Mouse (Mus musculus) embryonic facial prominence, embryonic 11.5 days (tissue): ENCODE data around the gene Tspan32. TPM values are rescaled to one million over a fixed set of nuclear protein-coding genes. Genes with fewer than 3 reads are reported as not detected.
A peak's percentile ranks its signal among the peaks of the same experiment; 100 is the strongest.

ENCODE experiments used
- ATAC-seq: fragments of 200-750 bp; cut with Nextera tagmentation; replicated peaks from 2 replicates; pipeline ENCODE4 v1.8.0; 2017; ENCODE audit warnings: low read depth; ENCODE audit not compliant: insufficient number of reproducible peaks, low FRiP score, low TSS enrichment
- DNase-seq: peaks from one replicate; pipeline ENCODE4 v3.0.0-alpha.2; 2015; ENCODE audit warnings: low spot score
- H3K27ac ChIP-seq: fragments of 300-500 bp; sonication (generic); replicated peaks from 2 replicates; pipeline ENCODE4 v1.5.1; 2014; ENCODE audit warnings: mild to moderate bottlenecking, low read depth, low read length, control low read depth
- H3K27me3 ChIP-seq: fragments of 300-500 bp; sonication (generic); 2 replicates; pipeline ENCODE4 v1.6.1; 2014; ENCODE audit warnings: mild to moderate bottlenecking, low read length, moderate library complexity, mixed read lengths; ENCODE audit not compliant: control insufficient read depth, insufficient read depth
- H3K36me3 ChIP-seq: fragments of 300-500 bp; sonication (generic); replicated peaks from 2 replicates; pipeline ENCODE4 v1.6.1; 2014; ENCODE audit warnings: low read depth, mild to moderate bottlenecking, low read length, moderate library complexity, mixed read lengths; ENCODE audit not compliant: control insufficient read depth, insufficient read depth
- H3K4me1 ChIP-seq: fragments of 300-500 bp; sonication (generic); 2 replicates; pipeline ENCODE4 v1.6.1; 2014; ENCODE audit warnings: low read length, mixed read lengths; ENCODE audit not compliant: control insufficient read depth, insufficient read depth
- H3K4me2 ChIP-seq: fragments of 300-500 bp; sonication (generic); 2 replicates; pipeline ENCODE4 v1.6.1; 2014; ENCODE audit warnings: low read depth, mild to moderate bottlenecking, control low read depth, low read length, moderate library complexity
- H3K4me3 ChIP-seq: fragments of 300-500 bp; sonication (generic); 2 replicates; pipeline ENCODE4 v1.5.1; 2014; ENCODE audit warnings: low read depth, low read length, control low read depth
- H3K9ac ChIP-seq: fragments of 300-500 bp; sonication (generic); replicated peaks from 2 replicates; pipeline ENCODE4 v1.6.1; 2014; ENCODE audit warnings: mild to moderate bottlenecking, control low read depth, low read length
- H3K9me3 ChIP-seq: fragments of 300-500 bp; sonication (generic); replicated peaks from 2 replicates; pipeline ENCODE4 v1.6.1; 2016; ENCODE audit warnings: mild to moderate bottlenecking, low read length, inconsistent platforms, mixed read lengths; ENCODE audit not compliant: control insufficient read depth
- WGBS: fragments of 180-500 bp; shearing (Covaris S2); extraction: QIAGEN DNeasy Blood & Tissue Kit; methylation state at CpG from one replicate; pipeline ENCODE4 v1.1.7; 2014; 5-methylcytosine and 5-hydroxymethylcytosine counted together
- polyA plus RNA-seq: library from polyadenylated mRNA; unstranded; fragments of >200 nt; fragmentation: Nextera tagmentation; extraction: Ambion mirVana; gene quantifications from 2 replicates; pipeline ENCODE4 v1.2.1, GENCODE M21; 2014

The Tspan32 gene
- polyA plus RNA-seq, 1 experiment from 2014 or later: 4.0 TPM

GRCm38 (mm10) chr7:143005344-143006096 is 674 bp downstream of the Tspan32 start:
- no peaks in the 10 kb centered on the region for H3K27me3 ChIP-seq
- ATAC-seq: no peak
- WGBS: 87% methylated on average over 6 of the region's 6 CpGs
- no peaks in the 10 kb centered on the region for H3K9me3 ChIP-seq
- no peak overlapping the region for H3K4me3 ChIP-seq
- H3K4me1 ChIP-seq: peaks cover 4% of the 10 kb centered on the region
- H3K4me2 ChIP-seq: no peak overlapping the region
- DNase-seq: no peak
- no peaks in the 10 kb centered on the region for H3K36me3 ChIP-seq
- no peak overlapping the region for H3K27ac ChIP-seq
- H3K9ac ChIP-seq: no peak overlapping the region; the same call in 1 of the 2 replicates

GRCm38 (mm10) chr7:143006097-143006755 is 1.4 kb downstream of the Tspan32 start:
- Histone ChIP-seq H3K4me3 (no peak overlapping the region), H3K4me1 (peaks cover 4% of the 10 kb centered on the region), H3K9ac (no peak overlapping the region), H3K9me3 (no peaks in the 10 kb centered on the region), H3K36me3 (no peaks in the 10 kb centered on the region), H3K27me3 (no peaks in the 10 kb centered on the region), H3K4me2 (no peak overlapping the region), H3K27ac (no peak overlapping the region)
- WGBS: 79% methylated on average over 2 of the region's 2 CpGs
- ATAC-seq: no peak
- no peak for DNase-seq

GRCm38 (mm10) chr7:143006756-143007598 is 2.1 kb downstream of the Tspan32 start:
- Histone ChIP-seq H3K36me3 (no peaks in the 10 kb centered on the region), H3K4me3 (no peak overlapping the region), H3K9me3 (no peaks in the 10 kb centered on the region), H3K9ac (no peak overlapping the region), H3K4me1 (peaks cover 4% of the 10 kb centered on the region), H3K4me2 (no peak overlapping the region), H3K27me3 (no peaks in the 10 kb centered on the region), H3K27ac (no peak overlapping the region)
- ATAC-seq (no peak), DNase-seq (no peak)
- 86% methylated on average over 8 of the region's 8 CpGs for WGBS

GRCm38 (mm10) chr7:143007599-143008369 is 2.9 kb downstream of the Tspan32 start:
- Histone ChIP-seq H3K9ac (peak overlapping the region; percentile 15; the same call in 1 of the 2 replicates), H3K36me3 (no peaks in the 10 kb centered on the region), H3K4me2 (no peak overlapping the region), H3K4me1 (peaks cover 4% of the 10 kb centered on the region), H3K27me3 (no peaks in the 10 kb centered on the region), H3K9me3 (no peaks in the 10 kb centered on the region), H3K27ac (peak overlapping the region; percentile 79; the same call in 1 of the 2 replicates), H3K4me3 (no peak overlapping the region)
- WGBS: 41% methylated on average over 17 of the region's 17 CpGs
- DNase-seq: peak; percentile 94
- peak; percentile 58 for ATAC-seq

- 51% methylated on average over 8 of the region's 8 CpGs for WGBS
- DNase-seq (peak; percentile 47), ATAC-seq (peak; percentile 32)
- Histone ChIP-seq H3K9ac (peak overlapping the region; percentile 15; the same call in 1 of the 2 replicates), H3K27me3 (no peaks in the 10 kb centered on the region), H3K4me2 (no peak overlapping the region), H3K9me3 (no peaks in the 10 kb centered on the region), H3K36me3 (no peaks in the 10 kb centered on the region), H3K4me1 (peaks cover 4% of the 10 kb centered on the region), H3K4me3 (no peak overlapping the region), H3K27ac (peak overlapping the region; percentile 79)
Observed at GRCm38 (mm10) chr7:143008370-143008926, 3.6 kb downstream of the Tspan32 start.

- Histone ChIP-seq H3K4me3 (no peak overlapping the region), H3K36me3 (no peaks in the 10 kb centered on the region), H3K27me3 (no peaks in the 10 kb centered on the region), H3K4me1 (peaks cover 4% of the 10 kb centered on the region), H3K27ac (peak overlapping the region; percentile 79), H3K4me2 (no peak overlapping the region), H3K9ac (peak overlapping the region; percentile 32; the same call in 1 of the 2 replicates), H3K9me3 (no peaks in the 10 kb centered on the region)
- WGBS: 50% methylated on average over 3 of the region's 4 CpGs
- DNase-seq (peak; percentile 67), ATAC-seq (no peak)
Observed at GRCm38 (mm10) chr7:143008996-143009665, 4.3 kb downstream of the Tspan32 start.

GRCm38 (mm10) chr7:143009996-143010395 is 5.2 kb downstream of the Tspan32 start:
- Histone ChIP-seq H3K9ac (no peak overlapping the region), H3K36me3 (no peaks in the 10 kb centered on the region), H3K27ac (no peak overlapping the region), H3K9me3 (no peaks in the 10 kb centered on the region), H3K4me2 (no peak overlapping the region), H3K27me3 (no peaks in the 10 kb centered on the region), H3K4me3 (no peak overlapping the region), H3K4me1 (peaks cover 4% of the 10 kb centered on the region)
- no peak for ATAC-seq
- WGBS: 87% methylated on average over 4 of the region's 4 CpGs
- no peak for DNase-seq
